Mouse (Mus musculus): Measurements from ENCODE around the gene Syt8.

DNA sequence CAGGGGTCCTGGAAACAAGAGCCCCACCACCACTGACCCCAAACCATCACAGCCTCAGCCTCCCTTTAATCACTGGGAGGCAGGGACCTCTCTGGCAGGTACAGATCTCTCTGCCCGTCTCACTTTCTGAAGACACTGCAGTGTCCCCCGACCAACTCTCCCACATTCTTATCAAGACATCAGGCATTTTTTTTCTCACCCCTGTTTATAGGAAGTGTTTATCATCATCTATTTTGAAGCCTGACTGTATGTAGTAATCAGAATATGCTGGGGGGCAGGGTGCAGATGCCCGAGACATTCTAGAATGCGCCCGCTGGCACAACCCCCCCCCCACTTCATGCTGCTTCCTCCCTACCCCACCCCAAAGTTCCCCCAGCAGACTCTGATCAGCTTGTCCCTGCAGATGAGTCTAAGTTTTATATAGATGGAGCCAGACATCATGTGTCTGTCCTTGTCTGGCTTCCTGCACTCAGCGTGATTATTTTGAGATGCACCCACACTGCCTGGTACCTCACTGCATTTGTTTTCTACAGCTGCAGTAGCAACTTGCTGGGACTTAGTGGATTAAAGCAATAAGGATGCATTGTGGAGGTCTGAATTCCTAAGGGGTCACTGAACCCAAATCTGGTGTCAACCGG lies 34.4 kb upstream of the Syt8 start:
- TF ChIP-seq CTCF (IDR thresholded peaks at IDR 0.05; ENCODE audit: control insufficient read depth, insufficient read depth, insufficient read length) (no peak), MYOG (IDR thresholded peaks at IDR 0.05; ENCODE audit: control insufficient read depth, extremely low read depth, insufficient read length) (no peak)

All from C2C12 (cell line).